In the genomic region with DNA sequence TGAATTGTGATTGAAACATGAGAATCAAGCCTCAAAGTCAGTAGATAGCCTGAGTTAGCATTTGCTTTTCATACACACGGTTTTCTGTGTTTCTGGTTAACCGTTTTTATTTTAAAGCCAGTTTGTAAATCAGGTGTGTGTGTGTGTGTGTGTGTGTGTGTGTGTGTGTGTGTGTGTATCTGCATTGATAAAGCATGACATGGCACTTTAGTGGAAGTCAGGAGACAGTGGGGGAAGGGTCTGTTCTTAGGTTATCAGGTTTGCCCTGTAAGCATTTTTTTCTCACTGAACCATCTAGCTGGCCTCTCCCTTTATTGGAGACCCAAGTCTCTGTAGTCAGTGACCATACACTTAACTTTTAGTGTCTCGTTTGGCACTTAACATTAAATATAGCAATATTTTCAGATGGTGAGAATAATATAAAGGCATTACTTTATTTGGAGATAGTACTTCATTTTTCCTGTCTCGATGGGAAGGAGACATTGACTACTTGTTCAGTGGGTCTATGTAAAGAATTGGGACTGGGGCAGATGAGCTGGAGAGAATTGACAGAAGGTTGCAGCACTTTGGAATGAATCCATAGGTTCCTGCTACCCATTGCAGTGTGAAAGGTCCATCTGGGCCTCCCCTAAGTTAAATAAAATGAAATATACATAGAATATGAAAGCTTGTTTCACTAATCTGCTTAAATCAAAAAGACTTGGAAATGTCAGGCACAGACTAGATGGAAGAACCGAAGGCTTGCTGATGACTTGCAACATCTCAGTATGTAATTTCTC, we compare ENCODE assay signal across 23 mouse cellular contexts. TPM values are rescaled to one million over a fixed set of nuclear protein-coding genes. Genes with fewer than 3 reads are reported as not detected.
A peak's percentile ranks its signal among the peaks of the same experiment; 100 is the strongest.
DNase-seq lines count a peak whose midpoint lies in the region; ATAC-seq and TF ChIP-seq lines count a peak whose summit lies in the region.
"Had no signal": no experiment of that assay in that cellular context is flagged by ENCODE, and none has a peak within 500 bp of the region (broad histone marks: within the 10 kb centered on the region; RNA-seq: fewer than 3 reads in every experiment).

No protein-coding gene starts in this region.

- no peak for TF ChIP-seq CTCF in CH12.LX (conservative IDR thresholded peaks at IDR 0.05 in 1 of 2, IDR thresholded peaks at IDR 0.05 in 1 of 2; ENCODE audit: low read depth in 2 of 2, low read length in 2 of 2)

- no peak overlapping the region for H3K4me3 ChIP-seq in CH12.LX (replicated peaks in 1 of 3; ENCODE audit: low read depth in 2 of 3, low read length in 2 of 3, poor library complexity in 1 of 3)
- no peak overlapping the region for H3K4me3 ChIP-seq in liver, embryonic 11.5 days (ENCODE audit: low read depth, low read length)
- H3K4me3 ChIP-seq in hindbrain, embryonic 16.5 days (ENCODE audit: low read length) = no peak overlapping the region
- H3K4me3 ChIP-seq in hindbrain, embryonic 14.5 days (replicated peaks; ENCODE audit: low read length) = no peak overlapping the region
- H3K4me3 ChIP-seq: embryonic facial prominence, embryonic 13.5 days; forebrain, embryonic 12.5 days; heart, adult 2 months; heart, embryonic 15.5 days; hindbrain, embryonic 10.5 days; hindbrain, embryonic 15.5 days had no signal

- in situ Hi-C loops in CH12.LX (cut with MboI; ENCODE audit: low pct_ligation_motif_present, low pct_unique_long_range_greater_than_20kb, low sequenced_read_pairs) = no loop called here

- H3K27me3 ChIP-seq in CH12.LX (replicated peaks) = no peaks in the 10 kb centered on the region
- H3K27me3 ChIP-seq in liver, embryonic 11.5 days (replicated peaks; ENCODE audit: control insufficient read depth, insufficient read depth, low read length) = no peaks in the 10 kb centered on the region
- H3K27me3 ChIP-seq in hindbrain, embryonic 16.5 days (replicated peaks; ENCODE audit: control insufficient read depth, insufficient read depth, low read length) = no peaks in the 10 kb centered on the region
- H3K27me3 ChIP-seq in hindbrain, embryonic 14.5 days (ENCODE audit: control insufficient read depth, insufficient read depth, low read length) = no peaks in the 10 kb centered on the region
- H3K27me3 ChIP-seq: embryonic facial prominence, embryonic 13.5 days; forebrain, embryonic 12.5 days; heart, embryonic 15.5 days; hindbrain, embryonic 15.5 days had no signal

- dilution Hi-C loops in CH12.LX (cut with MboI; ENCODE audit: extremely low pct_ligation_motif_present, extremely low pct_unique_long_range_greater_than_20kb, low sequenced_read_pairs) = no loop called here

- intact Hi-C loops in heart, postnatal 14 days (cut with DNase I) = no loop called here

- no peaks in the 10 kb centered on the region for H3K36me3 ChIP-seq in CH12.LX (replicated peaks in 1 of 2; ENCODE audit: control insufficient read depth in 1 of 2, insufficient read depth in 1 of 2, low read length in 1 of 2)
- no peaks in the 10 kb centered on the region for H3K36me3 ChIP-seq in liver, embryonic 11.5 days (ENCODE audit: control insufficient read depth, insufficient read depth, low read length)
- no peaks in the 10 kb centered on the region for H3K36me3 ChIP-seq in hindbrain, embryonic 16.5 days (ENCODE audit: control insufficient read depth, insufficient read depth, low read length)
- H3K36me3 ChIP-seq in hindbrain, embryonic 14.5 days (replicated peaks; ENCODE audit: control insufficient read depth, insufficient read depth) = no peaks in the 10 kb centered on the region
- H3K36me3 ChIP-seq: embryonic facial prominence, embryonic 13.5 days; forebrain, embryonic 12.5 days; heart, embryonic 15.5 days; hindbrain, embryonic 10.5 days; hindbrain, embryonic 15.5 days had no signal

- H3K4me2 ChIP-seq in CH12.LX (ENCODE audit: insufficient read depth, low read depth, poor library complexity, severe bottlenecking) = no peak overlapping the region
- H3K4me2 ChIP-seq in liver, embryonic 11.5 days = no peak overlapping the region
- no peak overlapping the region for H3K4me2 ChIP-seq in hindbrain, embryonic 16.5 days (ENCODE audit: low read length)
- H3K4me2 ChIP-seq in hindbrain, embryonic 14.5 days (replicated peaks) = no peak overlapping the region
- H3K4me2 ChIP-seq: embryonic facial prominence, embryonic 13.5 days; forebrain, embryonic 12.5 days; heart, embryonic 11.5 days; heart, embryonic 15.5 days; hindbrain, embryonic 15.5 days had no signal

- no peak for TF ChIP-seq EP300 in CH12.LX (IDR thresholded peaks at IDR 0.05; ENCODE audit: low read length)

- peaks cover 2 to 11% of the 10 kb centered on the region in 2 experiments; a peak in 2 of 4 replicates for H3K4me1 ChIP-seq in CH12.LX (ENCODE audit: control insufficient read depth in 1 of 2, insufficient read depth in 2 of 2)
- peaks cover 15% of the 10 kb centered on the region for H3K4me1 ChIP-seq in liver, embryonic 11.5 days (replicated peaks; ENCODE audit: control insufficient read depth, insufficient read depth, low read length)
- no peaks in the 10 kb centered on the region for H3K4me1 ChIP-seq in hindbrain, embryonic 16.5 days (ENCODE audit: control insufficient read depth, insufficient read depth, low read depth, low read length)
- H3K4me1 ChIP-seq in hindbrain, embryonic 14.5 days (replicated peaks; ENCODE audit: control insufficient read depth, insufficient read depth, low read length) = no peaks in the 10 kb centered on the region
- H3K4me1 ChIP-seq: embryonic facial prominence, embryonic 13.5 days; forebrain, embryonic 12.5 days; heart, embryonic 15.5 days; hindbrain, embryonic 10.5 days; hindbrain, embryonic 15.5 days had no signal

- ATAC-seq in liver, embryonic 11.5 days (replicated peaks; ENCODE audit: low FRiP score) = peak; percentile 53
- ATAC-seq in hindbrain, embryonic 16.5 days = no peak
- no peak for ATAC-seq in hindbrain, embryonic 14.5 days (ENCODE audit: low FRiP score)
- ATAC-seq: CD4-positive, CD25-positive, alpha-beta regulatory T cell, adult 4 months; forebrain, postnatal 0 days; inflammation-experienced regulatory T-cells, adult 6 months; intestine, postnatal 0 days had no signal

- no peak overlapping the region for H3K9ac ChIP-seq in CH12.LX (ENCODE audit: insufficient read depth, low read depth)
- H3K9ac ChIP-seq in liver, embryonic 11.5 days (ENCODE audit: low read depth, low read length) = no peak overlapping the region
- no peak overlapping the region for H3K9ac ChIP-seq in hindbrain, embryonic 16.5 days (ENCODE audit: low read depth, low read length)
- no peak overlapping the region for H3K9ac ChIP-seq in hindbrain, embryonic 14.5 days
- H3K9ac ChIP-seq: embryonic facial prominence, embryonic 13.5 days; forebrain, embryonic 12.5 days; forebrain, postnatal 0 days; heart, embryonic 15.5 days; hindbrain, embryonic 15.5 days had no signal

- H3K9me3 ChIP-seq in CH12.LX (replicated peaks; ENCODE audit: low read length) = no peaks in the 10 kb centered on the region
- H3K9me3 ChIP-seq in liver, embryonic 11.5 days (ENCODE audit: control insufficient read depth, low read length) = no peaks in the 10 kb centered on the region
- H3K9me3 ChIP-seq in hindbrain, embryonic 16.5 days (ENCODE audit: control insufficient read depth, low read length) = no peaks in the 10 kb centered on the region
- H3K9me3 ChIP-seq in hindbrain, embryonic 14.5 days (ENCODE audit: control insufficient read depth, low read length) = no peaks in the 10 kb centered on the region
- H3K9me3 ChIP-seq: embryonic facial prominence, embryonic 13.5 days; forebrain, embryonic 12.5 days; heart, embryonic 15.5 days; hindbrain, embryonic 10.5 days; hindbrain, embryonic 15.5 days had no signal

- H3K79me2 ChIP-seq in CH12.LX (replicated peaks; ENCODE audit: control insufficient read depth, extremely low read depth, insufficient read depth, poor library complexity, severe bottlenecking) = peaks cover 59% of the 10 kb centered on the region

- DNase-seq in cerebellum, adult 11-12 months = peak; percentile 20
- no peak for DNase-seq in cerebellum, postnatal 4 days (ENCODE audit: low spot score in 2 of 2)
- DNase-seq in CH12.LX (ENCODE audit: extremely low read depth) = no peak
- peak; percentile 60 for DNase-seq in cerebellum, adult 9-10 months
- DNase-seq in liver, embryonic 11.5 days (ENCODE audit: low spot score) = no peak
- no peak for DNase-seq in heart, postnatal 14 days
- no peak for DNase-seq in hindbrain, embryonic 14.5 days (ENCODE audit: low spot score)
- DNase-seq: adrenal gland, adult 8-10 months; adrenal gland, postnatal 36 days; B cell, adult 2 months; forebrain, postnatal 0 days; gastrocnemius, postnatal 14 days; heart, adult 2 months had no signal

- TF ChIP-seq POLR2A in CH12.LX (IDR thresholded peaks at IDR 0.05; ENCODE audit: low read depth, low read length) = no peak

- 72% methylated on average over 5 of the region's 5 CpGs for WGBS in liver, embryonic 11.5 days
- WGBS in hindbrain, embryonic 16.5 days = 95% methylated on average over 5 of the region's 5 CpGs
- 93% methylated on average over 5 of the region's 5 CpGs for whole genome bisulfite sequencing in hindbrain, embryonic 14.5 days

- no peak overlapping the region for H3K27ac ChIP-seq in CH12.LX (ENCODE audit: insufficient read depth, low read depth)
- no peak overlapping the region for H3K27ac ChIP-seq in liver, embryonic 11.5 days (ENCODE audit: low read depth, low read length)
- no peak overlapping the region for H3K27ac ChIP-seq in hindbrain, embryonic 16.5 days (ENCODE audit: low read depth, low read length)
- no peak overlapping the region for H3K27ac ChIP-seq in hindbrain, embryonic 14.5 days
- H3K27ac ChIP-seq: embryonic facial prominence, embryonic 13.5 days; forebrain, embryonic 12.5 days; heart, adult 2 months; heart, embryonic 15.5 days; hindbrain, embryonic 10.5 days; hindbrain, embryonic 15.5 days had no signal

- no peak for TF ChIP-seq RAD21 in CH12.LX (IDR thresholded peaks at IDR 0.05; ENCODE audit: low read depth, low read length)

TF ChIP-seq in CH12.LX, 34 proteins besides CTCF, POLR2A, EP300 and RAD21:
- TF ChIP-seq MAFK (IDR thresholded peaks at IDR 0.05; ENCODE audit: insufficient replicate concordance, low read length) = 0 out of 2 replicates have a peak, but pooled peaks have one; percentile 11
- no peak for TF ChIP-seq MEF2A (IDR thresholded peaks at IDR 0.05; ENCODE audit: borderline replicate concordance, low read depth, low read length)

RNA-seq across cellular contexts. Expression of gene Cecr2, which starts 20.9 kb away (rescaled TPM):
- total RNA-seq in CH12.LX (2012; rRNA removed) (10.6 and 12.5 TPM in 2 replicates), CH12.LX (2014; rRNA removed) (5.7 and 6.6 TPM in 2 replicates)
- 15.0 and 16.9 TPM in 2 replicates for polyA plus RNA-seq in CH12.LX (2012; ENCODE audit: insufficient read length, low read depth)
- 11.9 and 13.3 TPM in 2 replicates for polyA plus RNA-seq in liver, embryonic 11.5 days (2014; fragmentation: Nextera tagmentation; extraction: Ambion mirVana)
- polyA plus RNA-seq in hindbrain, embryonic 16.5 days (2015; fragmentation: Nextera tagmentation; extraction: Ambion mirVana) = 1.8 and 2.0 TPM in 2 replicates
- 10 to 100 TPM; 13.4 to 17.1 TPM for total RNA-seq in heart, postnatal 14 days (2021)
- polyA plus RNA-seq in hindbrain, embryonic 14.5 days (2014; fragmentation: Nextera tagmentation; extraction: Ambion mirVana) = 3.7 and 4.7 TPM in 2 replicates

Comparison
In these comparisons a context has a peak if more than half of its experiments do, and no peak if none do; other contexts are left out.
1. DNase-seq: peak in cerebellum, adult 11-12 months (single experiment) and cerebellum, adult 9-10 months (single experiment); none in cerebellum, postnatal 4 days (0 of 2), CH12.LX (single experiment), liver, embryonic 11.5 days (single experiment), heart, postnatal 14 days (0 of 2) and hindbrain, embryonic 14.5 days (single experiment).